Comparison of ENCODE assay signal across 8 mouse cellular contexts in the genomic region with DNA sequence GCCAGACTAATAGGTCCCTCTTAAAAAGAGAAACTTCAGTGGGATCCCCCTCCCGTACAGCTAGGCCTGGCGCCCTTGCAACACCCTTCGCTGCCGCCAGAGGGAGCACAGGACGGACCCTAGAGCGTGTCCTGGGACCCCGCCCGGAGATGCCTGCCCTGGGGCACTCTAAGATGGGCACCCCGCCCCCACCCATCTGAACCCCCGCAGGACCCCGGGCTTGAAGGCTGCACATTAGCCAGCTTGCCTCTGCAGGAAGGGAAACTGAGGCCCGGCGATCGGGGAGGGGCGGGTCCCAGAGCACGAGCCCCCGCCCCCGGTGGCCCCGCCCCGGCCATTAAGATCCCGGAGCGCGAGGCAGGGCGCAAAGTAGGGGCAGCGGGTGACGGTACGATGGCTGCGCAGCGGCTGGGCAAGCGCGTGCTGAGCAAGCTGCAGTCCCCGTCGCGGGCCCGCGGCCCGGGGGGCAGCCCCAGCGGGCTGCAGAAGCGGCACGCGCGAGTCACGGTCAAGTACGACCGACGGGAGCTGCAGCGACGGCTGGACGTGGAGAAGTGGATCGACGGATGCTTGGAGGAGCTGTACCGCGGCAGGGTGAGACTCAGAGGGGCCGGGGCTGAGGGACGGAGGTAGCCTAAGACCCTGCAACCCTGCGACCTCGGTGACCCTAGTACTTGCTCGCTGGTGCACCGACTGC. TPM values are rescaled to one million over a fixed set of nuclear protein-coding genes. Genes with fewer than 3 reads are reported as not detected.
A peak's percentile ranks its signal among the peaks of the same experiment; 100 is the strongest.
DNase-seq lines count a peak whose midpoint lies in the region; ATAC-seq and TF ChIP-seq lines count a peak whose summit lies in the region.

A gene (plus strand): TSS at position 367 of the 697 bp plus-strand sequence.

- peak; percentile 84 for TF ChIP-seq CTCF in hindbrain, postnatal 0 days (IDR thresholded peaks at IDR 0.05; ENCODE audit: low read depth)

- H3K27me3 ChIP-seq in hindbrain, postnatal 0 days (ENCODE audit: insufficient read depth, low read length): no peaks in the 10 kb centered on the region
- peaks cover 13% of the 10 kb centered on the region; the same call in 1 of the 2 replicates for H3K27me3 ChIP-seq in limb, embryonic 13.5 days
- no peaks in the 10 kb centered on the region for H3K27me3 ChIP-seq in midbrain, embryonic 14.5 days (ENCODE audit: control insufficient read depth, insufficient read depth, low read length)
- H3K27me3 ChIP-seq in stomach, embryonic 14.5 days (ENCODE audit: control insufficient read depth, insufficient read depth, low read length): no peaks in the 10 kb centered on the region

- DNase-seq in adrenal gland, adult (ENCODE audit: inconsistent age in 2 of 2, low spot score in 1 of 2): peak; percentile 55 to 85
- no peak for DNase-seq in adrenal gland, adult 8-10 months
- DNase-seq in cerebellum, postnatal 25 days: peak; percentile 76 to 86
- peak; percentile 85 for DNase-seq in gastrocnemius, postnatal 14 days
- DNase-seq in hindbrain, postnatal 0 days (ENCODE audit: low spot score): peak; percentile 71
- DNase-seq in midbrain, embryonic 14.5 days: peak; percentile 80

- H3K27ac ChIP-seq in hindbrain, postnatal 0 days: no peak within 1 kb of the TSS
- no peak within 1 kb of the TSS for H3K27ac ChIP-seq in limb, embryonic 13.5 days
- no peak within 1 kb of the TSS for H3K27ac ChIP-seq in midbrain, embryonic 14.5 days (replicated peaks; ENCODE audit: low read depth, low read length)
- H3K27ac ChIP-seq in stomach, embryonic 14.5 days (ENCODE audit: low read length): peak within 1 kb of the TSS; percentile 90

- intact Hi-C loops in gastrocnemius, postnatal 14 days (cut with DNase I; ENCODE audit: low total_unique reads): no loop called here

- H3K4me2 ChIP-seq in hindbrain, postnatal 0 days (ENCODE audit: low read depth, low read length): peak within 1 kb of the TSS; percentile 83
- peak within 1 kb of the TSS; percentile 87 for H3K4me2 ChIP-seq in limb, embryonic 13.5 days (replicated peaks)
- H3K4me2 ChIP-seq in midbrain, embryonic 14.5 days (ENCODE audit: low read length): peak within 1 kb of the TSS; percentile 92
- H3K4me2 ChIP-seq in stomach, embryonic 14.5 days (replicated peaks; ENCODE audit: low read depth, low read length): peak within 1 kb of the TSS; percentile 82

- no peak for ATAC-seq in hindbrain, postnatal 0 days
- ATAC-seq in limb, embryonic 13.5 days (ENCODE audit: low FRiP score, low read depth): peak; percentile 55
- ATAC-seq in midbrain, embryonic 14.5 days (ENCODE audit: low FRiP score, low TSS enrichment): no peak
- ATAC-seq in stomach, embryonic 14.5 days (ENCODE audit: insufficient number of reproducible peaks, insufficient read depth, low FRiP score, low read depth): no peak; the same call in 1 of the 2 replicates

- 0 out of 2 replicates have a peak, but pooled peaks cover 6% of the 10 kb centered on the region for H3K4me1 ChIP-seq in hindbrain, postnatal 0 days (ENCODE audit: insufficient read depth, low read length)
- peaks cover 42% of the 10 kb centered on the region for H3K4me1 ChIP-seq in limb, embryonic 13.5 days
- H3K4me1 ChIP-seq in midbrain, embryonic 14.5 days (ENCODE audit: control insufficient read depth, insufficient read depth, low read length): peaks cover 11% of the 10 kb centered on the region; the same call in 1 of the 2 replicates
- peaks cover 36% of the 10 kb centered on the region for H3K4me1 ChIP-seq in stomach, embryonic 14.5 days (ENCODE audit: control insufficient read depth, insufficient read depth, low read length)

- H3K9me3 ChIP-seq in hindbrain, postnatal 0 days (ENCODE audit: low read length): no peaks in the 10 kb centered on the region
- no peaks in the 10 kb centered on the region for H3K9me3 ChIP-seq in limb, embryonic 13.5 days
- no peaks in the 10 kb centered on the region for H3K9me3 ChIP-seq in midbrain, embryonic 14.5 days (ENCODE audit: control insufficient read depth, low read length)
- no peaks in the 10 kb centered on the region for H3K9me3 ChIP-seq in stomach, embryonic 14.5 days (ENCODE audit: control insufficient read depth, low read depth, low read length)

- H3K36me3 ChIP-seq in hindbrain, postnatal 0 days (ENCODE audit: insufficient read depth, low read length): no peaks in the 10 kb centered on the region
- no peaks in the 10 kb centered on the region for H3K36me3 ChIP-seq in limb, embryonic 13.5 days
- H3K36me3 ChIP-seq in midbrain, embryonic 14.5 days (ENCODE audit: control insufficient read depth, insufficient read depth, low read length): no peaks in the 10 kb centered on the region
- H3K36me3 ChIP-seq in stomach, embryonic 14.5 days (ENCODE audit: control insufficient read depth, insufficient read depth, low read length): no peaks in the 10 kb centered on the region

- peak within 1 kb of the TSS; percentile 38; the same call in 1 of the 2 replicates for H3K9ac ChIP-seq in hindbrain, postnatal 0 days (replicated peaks; ENCODE audit: low read length)
- H3K9ac ChIP-seq in limb, embryonic 13.5 days: peak within 1 kb of the TSS; percentile 67
- H3K9ac ChIP-seq in midbrain, embryonic 14.5 days (replicated peaks; ENCODE audit: low read length): peak within 1 kb of the TSS; percentile 43
- H3K9ac ChIP-seq in stomach, embryonic 14.5 days (replicated peaks; ENCODE audit: low read depth, low read length): peak within 1 kb of the TSS; percentile 61

- 2% methylated on average over 56 of the region's 59 CpGs for whole genome bisulfite sequencing in hindbrain, postnatal 0 days
- under 1% methylated on average over 58 of the region's 59 CpGs for WGBS in limb, embryonic 13.5 days
- under 1% methylated on average over 59 of the region's 59 CpGs for WGBS in midbrain, embryonic 14.5 days
- WGBS in stomach, embryonic 14.5 days: 2% methylated on average over 59 of the region's 59 CpGs

- peak within 1 kb of the TSS; percentile 41 for H3K4me3 ChIP-seq in hindbrain, postnatal 0 days (ENCODE audit: low read length)
- H3K4me3 ChIP-seq in limb, embryonic 13.5 days: peak within 1 kb of the TSS; percentile 63
- H3K4me3 ChIP-seq in midbrain, embryonic 14.5 days (replicated peaks; ENCODE audit: low read depth, low read length): peak within 1 kb of the TSS; percentile 45
- H3K4me3 ChIP-seq in stomach, embryonic 14.5 days (ENCODE audit: low read depth, low read length): peak within 1 kb of the TSS; percentile 56

RNA-seq across cellular contexts. Expression of the gene that starts here (rescaled TPM):
- 1 to 10 TPM; 4.8 to 8.0 (median 5.5) TPM for total RNA-seq in adrenal gland, adult 8-10 months (2022)
- total RNA-seq in gastrocnemius, postnatal 14 days (2021): 10 to 100 TPM in 1 of 2 experiments, 1 to 10 TPM in 1; 9.4 to 11.6 TPM
- total RNA-seq in hindbrain, postnatal 0 days (2014; rRNA removed): 3.4 and 8.4 TPM in 2 replicates
- 3.2 and 3.4 TPM in 2 replicates for polyA plus RNA-seq in hindbrain, postnatal 0 days (2015; fragmentation: Nextera tagmentation; extraction: Ambion mirVana)
- 5.8 and 7.5 TPM in 2 replicates for polyA plus RNA-seq in limb, embryonic 13.5 days (2015; fragmentation: Nextera tagmentation; extraction: Ambion mirVana)
- 0.94 and 3.9 TPM in 2 replicates for polyA plus RNA-seq in midbrain, embryonic 14.5 days (2014; fragmentation: Nextera tagmentation; extraction: Ambion mirVana)
- polyA plus RNA-seq in stomach, embryonic 14.5 days (2014; fragmentation: Nextera tagmentation; extraction: Ambion mirVana): 47.4 and 51.3 TPM in 2 replicates
